Mouse (Mus musculus): ENCODE data around the gene Clps. TPM values are rescaled to one million over a fixed set of nuclear protein-coding genes. Genes with fewer than 3 reads are reported as not detected.

Clps gene
- polyA plus RNA-seq, 1 experiment from 2014 or later, result not detected

- no peak overlapping the region for H3K4me2 ChIP-seq (ENCODE audit: low read depth, low read length, severe bottlenecking)
- no peaks in the 10 kb centered on the region for H3K36me3 ChIP-seq (ENCODE audit: control insufficient read depth, insufficient read depth, low read length)
- DNase-seq (ENCODE audit: low spot score), result no peak
- H3K27me3 ChIP-seq (ENCODE audit: control insufficient read depth, insufficient read depth, low read length), result peaks cover 3% of the 10 kb centered on the region
- no peak overlapping the region for H3K27ac ChIP-seq (ENCODE audit: low read depth, low read length)
- no peak overlapping the region for H3K4me3 ChIP-seq (ENCODE audit: low read depth, low read length)
- 84% methylated on average over 4 of the region's 4 CpGs for WGBS
- H3K9ac ChIP-seq (ENCODE audit: low read length), result no peak overlapping the region
- no peaks in the 10 kb centered on the region for H3K9me3 ChIP-seq (ENCODE audit: control insufficient read depth, low read length)
- no peak for ATAC-seq (replicated peaks; ENCODE audit: low FRiP score)
- H3K4me1 ChIP-seq (replicated peaks; ENCODE audit: control insufficient read depth, insufficient read depth, low read length), result no peaks in the 10 kb centered on the region; the same call in 1 of the 2 replicates
These were observed 35.6 kb downstream of the Clps start for GRCm38 (mm10) chr17:28524831-28525430.

GRCm38 (mm10) chr17:28524009-28524695, 36.4 kb downstream of the Clps start:
- no peak overlapping the region for H3K4me2 ChIP-seq (ENCODE audit: low read depth, low read length, severe bottlenecking)
- H3K9ac ChIP-seq (ENCODE audit: low read length), result no peak overlapping the region
- 87% methylated on average over 23 of the region's 23 CpGs for WGBS
- no peak overlapping the region for H3K4me3 ChIP-seq (ENCODE audit: low read depth, low read length)
- ATAC-seq (replicated peaks; ENCODE audit: low FRiP score) (no peak), DNase-seq (ENCODE audit: low spot score) (no peak)
- no peaks in the 10 kb centered on the region for H3K36me3 ChIP-seq (ENCODE audit: control insufficient read depth, insufficient read depth, low read length)
- no peaks in the 10 kb centered on the region for H3K9me3 ChIP-seq (ENCODE audit: control insufficient read depth, low read length)
- H3K4me1 ChIP-seq (replicated peaks; ENCODE audit: control insufficient read depth, insufficient read depth, low read length), result no peaks in the 10 kb centered on the region; the same call in 1 of the 2 replicates
- no peak overlapping the region for H3K27ac ChIP-seq (ENCODE audit: low read depth, low read length)
- peaks cover 3% of the 10 kb centered on the region for H3K27me3 ChIP-seq (ENCODE audit: control insufficient read depth, insufficient read depth, low read length)

GRCm38 (mm10) chr17:28523355-28524008, 37.1 kb downstream of the Clps start:
- Histone ChIP-seq H3K9ac (ENCODE audit: low read length) (peak overlapping the region; percentile 56), H3K27ac (ENCODE audit: low read depth, low read length) (no peak overlapping the region), H3K36me3 (ENCODE audit: control insufficient read depth, insufficient read depth, low read length) (no peaks in the 10 kb centered on the region), H3K27me3 (ENCODE audit: control insufficient read depth, insufficient read depth, low read length) (peaks cover 6% of the 10 kb centered on the region), H3K4me2 (ENCODE audit: low read depth, low read length, severe bottlenecking) (peak overlapping the region; percentile 76), H3K4me3 (ENCODE audit: low read depth, low read length) (peak overlapping the region; percentile 48), H3K4me1 (replicated peaks; ENCODE audit: control insufficient read depth, insufficient read depth, low read length) (peaks cover 3% of the 10 kb centered on the region; the same call in 1 of the 2 replicates), H3K9me3 (ENCODE audit: control insufficient read depth, low read length) (no peaks in the 10 kb centered on the region)
- peak; percentile 30; the same call in 1 of the 2 replicates for ATAC-seq (replicated peaks; ENCODE audit: low FRiP score)
- no peak for DNase-seq (ENCODE audit: low spot score)
- WGBS, result 5% methylated on average over 28 of the region's 28 CpGs

GRCm38 (mm10) chr17:28522623-28523354, 37.8 kb downstream of the Clps start:
- ATAC-seq (replicated peaks; ENCODE audit: low FRiP score) (peak; percentile 83), DNase-seq (ENCODE audit: low spot score) (peak; percentile 91)
- peaks cover 8% of the 10 kb centered on the region for H3K4me1 ChIP-seq (replicated peaks; ENCODE audit: control insufficient read depth, insufficient read depth, low read length)
- no peaks in the 10 kb centered on the region for H3K9me3 ChIP-seq (ENCODE audit: control insufficient read depth, low read length)
- H3K27ac ChIP-seq (ENCODE audit: low read depth, low read length), result peak overlapping the region; percentile 46
- H3K4me3 ChIP-seq (ENCODE audit: low read depth, low read length), result peak overlapping the region; percentile 48
- H3K36me3 ChIP-seq (ENCODE audit: control insufficient read depth, insufficient read depth, low read length), result no peaks in the 10 kb centered on the region
- WGBS, result under 1% methylated on average over 52 of the region's 66 CpGs
- peak overlapping the region; percentile 56 for H3K9ac ChIP-seq (ENCODE audit: low read length)
- peak overlapping the region; percentile 76 for H3K4me2 ChIP-seq (ENCODE audit: low read depth, low read length, severe bottlenecking)
- peaks cover 6% of the 10 kb centered on the region for H3K27me3 ChIP-seq (ENCODE audit: control insufficient read depth, insufficient read depth, low read length)

- ATAC-seq (replicated peaks; ENCODE audit: low FRiP score) (no peak), DNase-seq (ENCODE audit: low spot score) (no peak)
- H3K4me2 ChIP-seq (ENCODE audit: low read depth, low read length, severe bottlenecking), result peak overlapping the region; percentile 76
- H3K9me3 ChIP-seq (ENCODE audit: control insufficient read depth, low read length), result no peaks in the 10 kb centered on the region
- 34% methylated on average over 6 of the region's 6 CpGs for WGBS
- peak overlapping the region; percentile 48 for H3K4me3 ChIP-seq (ENCODE audit: low read depth, low read length)
- peaks cover 13% of the 10 kb centered on the region for H3K4me1 ChIP-seq (replicated peaks; ENCODE audit: control insufficient read depth, insufficient read depth, low read length)
- no peak overlapping the region for H3K27ac ChIP-seq (ENCODE audit: low read depth, low read length)
- no peak overlapping the region for H3K9ac ChIP-seq (ENCODE audit: low read length)
- peaks cover 8% of the 10 kb centered on the region for H3K27me3 ChIP-seq (ENCODE audit: control insufficient read depth, insufficient read depth, low read length)
- H3K36me3 ChIP-seq (ENCODE audit: control insufficient read depth, insufficient read depth, low read length), result no peaks in the 10 kb centered on the region
These were observed 38.6 kb downstream of the Clps start for GRCm38 (mm10) chr17:28521920-28522319.

GRCm38 (mm10) chr17:28521071-28521726, 39.4 kb downstream of the Clps start:
- H3K4me1 ChIP-seq (replicated peaks; ENCODE audit: control insufficient read depth, insufficient read depth, low read length), result peaks cover 13% of the 10 kb centered on the region

GRCm38 (mm10) chr17:28520561-28520960, 40.0 kb downstream of the Clps start:
- Histone ChIP-seq H3K27ac (ENCODE audit: low read depth, low read length) (no peak overlapping the region), H3K9me3 (ENCODE audit: control insufficient read depth, low read length) (no peaks in the 10 kb centered on the region), H3K36me3 (ENCODE audit: control insufficient read depth, insufficient read depth, low read length) (no peaks in the 10 kb centered on the region), H3K9ac (ENCODE audit: low read length) (no peak overlapping the region), H3K27me3 (ENCODE audit: control insufficient read depth, insufficient read depth, low read length) (peaks cover 8% of the 10 kb centered on the region), H3K4me3 (ENCODE audit: low read depth, low read length) (no peak overlapping the region), H3K4me2 (ENCODE audit: low read depth, low read length, severe bottlenecking) (no peak overlapping the region), H3K4me1 (replicated peaks; ENCODE audit: control insufficient read depth, insufficient read depth, low read length) (peaks cover 13% of the 10 kb centered on the region)
- 83% methylated on average over 4 of the region's 4 CpGs for WGBS
- ATAC-seq (replicated peaks; ENCODE audit: low FRiP score), result no peak
- DNase-seq (ENCODE audit: low spot score), result no peak

More at GRCm38 (mm10) chr17:28521071-28521726, 39.4 kb downstream of the Clps start:
- H3K27ac ChIP-seq (ENCODE audit: low read depth, low read length), result no peak overlapping the region
- no peaks in the 10 kb centered on the region for H3K36me3 ChIP-seq (ENCODE audit: control insufficient read depth, insufficient read depth, low read length)
- 64% methylated on average over 5 of the region's 5 CpGs for WGBS
- peaks cover 8% of the 10 kb centered on the region for H3K27me3 ChIP-seq (ENCODE audit: control insufficient read depth, insufficient read depth, low read length)
- no peak for ATAC-seq (replicated peaks; ENCODE audit: low FRiP score)
- H3K9me3 ChIP-seq (ENCODE audit: control insufficient read depth, low read length), result no peaks in the 10 kb centered on the region
- no peak overlapping the region for H3K4me2 ChIP-seq (ENCODE audit: low read depth, low read length, severe bottlenecking)
- no peak overlapping the region for H3K9ac ChIP-seq (ENCODE audit: low read length)
- DNase-seq (ENCODE audit: low spot score), result no peak
- H3K4me3 ChIP-seq (ENCODE audit: low read depth, low read length), result no peak overlapping the region

- no peaks in the 10 kb centered on the region for H3K9me3 ChIP-seq (ENCODE audit: control insufficient read depth, low read length)
- peaks cover 13% of the 10 kb centered on the region for H3K4me1 ChIP-seq (replicated peaks; ENCODE audit: control insufficient read depth, insufficient read depth, low read length)
- H3K36me3 ChIP-seq (ENCODE audit: control insufficient read depth, insufficient read depth, low read length), result no peaks in the 10 kb centered on the region
- ATAC-seq (replicated peaks; ENCODE audit: low FRiP score), result no peak
- no peak for DNase-seq (ENCODE audit: low spot score)
- no peak overlapping the region for H3K4me2 ChIP-seq (ENCODE audit: low read depth, low read length, severe bottlenecking)
- no peak overlapping the region for H3K4me3 ChIP-seq (ENCODE audit: low read depth, low read length)
- no peak overlapping the region for H3K9ac ChIP-seq (ENCODE audit: low read length)
- 91% methylated on average over 3 of the region's 3 CpGs for WGBS
- peaks cover 8% of the 10 kb centered on the region for H3K27me3 ChIP-seq (ENCODE audit: control insufficient read depth, insufficient read depth, low read length)
- H3K27ac ChIP-seq (ENCODE audit: low read depth, low read length), result no peak overlapping the region
These were observed 40.7 kb downstream of the Clps start for GRCm38 (mm10) chr17:28519827-28520226.

Data from forebrain, embryonic 11.5 days (tissue).